Mouse (Mus musculus): ENCODE data around the gene Lsm4.

- no peak for TF ChIP-seq CTCF (conservative IDR thresholded peaks at IDR 0.05 in 1 of 2, IDR thresholded peaks at IDR 0.05 in 1 of 2; ENCODE audit: low read depth in 2 of 2, low read length in 2 of 2)
- TF ChIP-seq POLR2A (IDR thresholded peaks at IDR 0.05; ENCODE audit: low read depth, low read length): 0 out of 2 replicates have a peak, but pooled peaks have one; percentile 21
- no peak for TF ChIP-seq CHD1 (IDR thresholded peaks at IDR 0.05; ENCODE audit: low read depth, low read length)
- no peak for TF ChIP-seq MAX (IDR thresholded peaks at IDR 0.05; ENCODE audit: low read length)
- no peak for TF ChIP-seq USF1 (IDR thresholded peaks at IDR 0.05; ENCODE audit: low read depth, low read length)
- TF ChIP-seq EP300 (IDR thresholded peaks at IDR 0.05; ENCODE audit: low read length): no peak
- TF ChIP-seq RCOR1 (conservative IDR thresholded peaks at IDR 0.05; ENCODE audit: low read depth, low read length): no peak
- no peak for TF ChIP-seq SMC3 (IDR thresholded peaks at IDR 0.05; ENCODE audit: low read depth, low read length)
- TF ChIP-seq JUND (conservative IDR thresholded peaks at IDR 0.05; ENCODE audit: low read depth, low read length): no peak
- TF ChIP-seq UBTF (IDR thresholded peaks at IDR 0.05; ENCODE audit: low read depth, low read length): no peak
- TF ChIP-seq NRF1 (IDR thresholded peaks at IDR 0.05; ENCODE audit: low read depth, low read length): no peak
Measured at GRCm38 (mm10) chr8:70660273-70660725, 12.7 kb upstream of the Lsm4 start, which contains the start of gene Pgpep1.
